In the genomic region with DNA sequence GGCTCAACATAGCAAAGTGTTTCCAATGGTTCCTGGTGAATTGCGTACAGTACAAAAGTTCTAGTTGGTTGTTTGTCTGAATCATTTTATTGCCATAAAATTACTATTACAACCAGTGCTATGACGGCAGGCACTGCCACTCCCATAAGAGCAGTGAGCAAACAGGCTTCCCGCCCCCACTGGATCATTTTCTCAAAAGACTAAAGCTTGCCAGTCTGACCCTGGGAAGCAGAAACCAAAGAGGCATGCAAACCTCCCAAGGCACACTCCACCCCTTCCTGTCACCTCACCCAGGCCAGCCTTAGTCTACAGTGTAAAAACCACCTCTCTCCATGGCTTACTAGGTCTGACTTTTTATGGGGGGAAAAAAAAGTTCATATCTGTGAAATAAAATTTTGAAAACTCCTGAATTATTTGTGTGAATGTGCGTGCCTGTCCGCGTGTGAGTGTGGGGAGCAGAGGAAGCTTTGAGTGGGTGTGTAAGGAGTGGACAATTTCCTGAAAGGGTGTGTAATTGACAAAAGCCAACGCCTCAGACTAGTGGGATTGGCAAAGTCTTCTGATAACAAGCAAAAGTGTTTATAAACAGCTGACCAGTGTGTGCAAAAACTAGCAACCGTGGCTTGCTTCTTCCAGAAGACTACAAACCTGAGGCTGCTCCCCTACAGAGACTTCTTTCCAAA, we compare ENCODE assay signal across 12 mouse cellular contexts.
A peak's percentile ranks its signal among the peaks of the same experiment; 100 is the strongest.
DNase-seq lines count a peak whose midpoint lies in the region; ATAC-seq and TF ChIP-seq lines count a peak whose summit lies in the region.
"Had no signal": no experiment of that assay in that cellular context is flagged by ENCODE, and none has a peak within 500 bp of the region (broad histone marks: within the 10 kb centered on the region; RNA-seq: fewer than 3 reads in every experiment).

No protein-coding gene starts in this region.

- no peak for TF ChIP-seq POLR2A in kidney, adult 2 months (IDR thresholded peaks at IDR 0.05; ENCODE audit: low read depth, low read length)
- no peak for TF ChIP-seq POLR2A in myocyte (IDR thresholded peaks at IDR 0.05; ENCODE audit: insufficient read length, low read depth)

- no peak for TF ChIP-seq CTCF in kidney, adult 2 months (conservative IDR thresholded peaks at IDR 0.05; ENCODE audit: insufficient read depth, insufficient read length, low read depth, low read length)

- H3K4me1 ChIP-seq in kidney, adult 2 months (ENCODE audit: control insufficient read depth, insufficient read depth, low read length): no peaks in the 10 kb centered on the region; the same call in 1 of the 2 replicates
- H3K4me1 ChIP-seq in heart, embryonic 16.5 days (ENCODE audit: control insufficient read depth, insufficient read depth, low read length): peaks cover 48% of the 10 kb centered on the region

- H3K9ac ChIP-seq in heart, embryonic 16.5 days (ENCODE audit: low read length): no peak overlapping the region

- no peak for ATAC-seq in heart, embryonic 16.5 days (replicated peaks; ENCODE audit: extremely low read depth, insufficient read depth, low FRiP score)
- ATAC-seq in megakaryocyte-erythroid progenitor cell, adult 5-6 weeks (replicated peaks; ENCODE audit: low FRiP score, low TSS enrichment, poor library complexity, severe bottlenecking): no peak

- H3K9me3 ChIP-seq in heart, embryonic 16.5 days (replicated peaks; ENCODE audit: control insufficient read depth, low read length): no peaks in the 10 kb centered on the region

- H3K27me3 ChIP-seq in kidney, adult 2 months (replicated peaks; ENCODE audit: control insufficient read depth, insufficient read depth, low read length): no peaks in the 10 kb centered on the region
- H3K27me3 ChIP-seq in heart, embryonic 16.5 days (ENCODE audit: control insufficient read depth, insufficient read depth, low read length): no peaks in the 10 kb centered on the region
- no peaks in the 10 kb centered on the region for H3K27me3 ChIP-seq in myocyte (ENCODE audit: control insufficient read depth, insufficient read depth, insufficient read length)

- H3K27ac ChIP-seq in kidney, adult 2 months (ENCODE audit: insufficient read depth, low read depth, low read length): peak overlapping the region; percentile 42; the same call in 1 of the 2 replicates
- peak overlapping the region; percentile 40 for H3K27ac ChIP-seq in heart, embryonic 16.5 days (ENCODE audit: low read length)
- H3K27ac ChIP-seq: macrophage had no signal

- no peaks in the 10 kb centered on the region for H3K36me3 ChIP-seq in kidney, adult 2 months (ENCODE audit: control insufficient read depth, insufficient read depth, low read length)
- H3K36me3 ChIP-seq in heart, embryonic 16.5 days (ENCODE audit: control insufficient read depth, insufficient read depth): no peaks in the 10 kb centered on the region
- peaks cover 9% of the 10 kb centered on the region for H3K36me3 ChIP-seq in myocyte (ENCODE audit: control insufficient read depth, insufficient read depth)

- no peak overlapping the region for H3K4me3 ChIP-seq in kidney, adult 2 months (ENCODE audit: insufficient read depth, low read depth, low read length)
- no peak overlapping the region for H3K4me3 ChIP-seq in heart, embryonic 16.5 days (ENCODE audit: low read length)
- no peak overlapping the region for H3K4me3 ChIP-seq in myocyte

- no peak overlapping the region for H3K4me2 ChIP-seq in heart, embryonic 16.5 days (ENCODE audit: low read depth, low read length)
- H3K4me2 ChIP-seq in myocyte (ENCODE audit: low read depth): peak overlapping the region; percentile 49

- peaks cover 44% of the 10 kb centered on the region for H3K79me2 ChIP-seq in myocyte (ENCODE audit: control insufficient read depth, insufficient read depth)

- WGBS in kidney, adult 2 months: 67% methylated on average over 8 of the region's 8 CpGs
- 63% methylated on average over 8 of the region's 8 CpGs for WGBS in heart, embryonic 16.5 days

- peak; percentile 46 for DNase-seq in kidney, adult 2 months
- no peak for DNase-seq in kidney, adult 9 months
- peak; percentile 24 for DNase-seq in ZHBTc4 (ENCODE audit: low read depth, low spot score)
- no peak for DNase-seq in right cerebral cortex, adult 18-20 months
- DNase-seq in testis, postnatal 14 days (ENCODE audit: low spot score): no peak
- DNase-seq: cerebellum, postnatal 25 days; liver; right cerebral cortex, postnatal 25 days had no signal

- no peak overlapping the region for H3ac ChIP-seq in myocyte (ENCODE audit: control insufficient read depth, insufficient read length)

TF ChIP-seq in myocyte, 11 proteins besides CTCF, POLR2A, EP300 and RAD21:
- TF ChIP-seq TCF12 (IDR thresholded peaks at IDR 0.05; ENCODE audit: insufficient read depth, poor library complexity, severe bottlenecking): no peak
- no peak for TF ChIP-seq MYOG (IDR thresholded peaks at IDR 0.05; ENCODE audit: control insufficient read depth in 1 of 3, insufficient read depth in 1 of 3, insufficient read length in 2 of 3, low read depth in 2 of 3)
- no peak for TF ChIP-seq TCF3 (IDR thresholded peaks at IDR 0.05; ENCODE audit: insufficient read length, low read depth)
- no peak for TF ChIP-seq E2F4 (IDR thresholded peaks at IDR 0.05; ENCODE audit: insufficient read depth)
- TF ChIP-seq POLR2AphosphoS2 (IDR thresholded peaks at IDR 0.05; ENCODE audit: insufficient read length, low read depth): no peak
- no peak for TF ChIP-seq SRF (IDR thresholded peaks at IDR 0.05; ENCODE audit: control insufficient read depth, insufficient read length, low read depth)
- no peak for TF ChIP-seq MYOD1 (IDR thresholded peaks at IDR 0.05; ENCODE audit: control insufficient read depth in 1 of 3, insufficient read length in 2 of 3, low read depth in 2 of 3)
- no peak for TF ChIP-seq MAX (IDR thresholded peaks at IDR 0.05; ENCODE audit: low read depth)
- no peak for TF ChIP-seq USF1 (IDR thresholded peaks at IDR 0.05; ENCODE audit: low read depth)
- TF ChIP-seq CEBPB (IDR thresholded peaks at IDR 0.05; ENCODE audit: insufficient read depth, poor library complexity, severe bottlenecking): no peak
TF ChIP-seq in myocyte: peak in this region for 0.

Comparison
In these comparisons a context has a peak if more than half of its experiments do, and no peak if none do; other contexts are left out.
1. DNase-seq: peak in kidney, adult 2 months (single experiment) and ZHBTc4 (single experiment); none in kidney, adult 9 months (single experiment), right cerebral cortex, adult 18-20 months (single experiment) and testis, postnatal 14 days (single experiment).